Mouse (Mus musculus): ENCODE data around the gene Fgfr2. TPM values are rescaled to one million over a fixed set of nuclear protein-coding genes. Genes with fewer than 3 reads are reported as not detected.

The Fgfr2 gene
- total RNA-seq, 1 experiment from 2014 or later = not detected

GRCm38 (mm10) chr7:131960551-131960950 lies 1162.6 kb downstream of the Fgfr2 start:
- ATAC-seq (replicated peaks in 1 of 2; ENCODE audit: insufficient read depth in 1 of 2, low FRiP score in 2 of 2, low TSS enrichment in 1 of 2, low read depth in 1 of 2, poor library complexity in 2 of 2, severe bottlenecking in 2 of 2) = no peak

GRCm38 (mm10) chr7:131958705-131959104 lies 1164.4 kb downstream of the Fgfr2 start:
- no peak for ATAC-seq (replicated peaks in 1 of 2; ENCODE audit: insufficient read depth in 1 of 2, low FRiP score in 2 of 2, low TSS enrichment in 1 of 2, low read depth in 1 of 2, poor library complexity in 2 of 2, severe bottlenecking in 2 of 2)

GRCm38 (mm10) chr7:131953402-131953801 lies 1169.7 kb downstream of the Fgfr2 start:
- ATAC-seq (replicated peaks in 1 of 2; ENCODE audit: insufficient read depth in 1 of 2, low FRiP score in 2 of 2, low TSS enrichment in 1 of 2, low read depth in 1 of 2, poor library complexity in 2 of 2, severe bottlenecking in 2 of 2) = no peak

- ATAC-seq (replicated peaks in 1 of 2; ENCODE audit: insufficient read depth in 1 of 2, low FRiP score in 2 of 2, low TSS enrichment in 1 of 2, low read depth in 1 of 2, poor library complexity in 2 of 2, severe bottlenecking in 2 of 2) = no peak
Measured at GRCm38 (mm10) chr7:131951131-131951530, 1172.0 kb downstream of the Fgfr2 start.

GRCm38 (mm10) chr7:131937611-131938010 lies 1185.5 kb downstream of the Fgfr2 start:
- no peak for ATAC-seq (replicated peaks in 1 of 2; ENCODE audit: insufficient read depth in 1 of 2, low FRiP score in 2 of 2, low TSS enrichment in 1 of 2, low read depth in 1 of 2, poor library complexity in 2 of 2, severe bottlenecking in 2 of 2)

GRCm38 (mm10) chr7:131927288-131928050 lies 1195.7 kb downstream of the Fgfr2 start:
- ATAC-seq (replicated peaks in 1 of 2; ENCODE audit: insufficient read depth in 1 of 2, low FRiP score in 2 of 2, low TSS enrichment in 1 of 2, low read depth in 1 of 2, poor library complexity in 2 of 2, severe bottlenecking in 2 of 2) = no peak

GRCm38 (mm10) chr7:131917384-131917783 lies 1205.8 kb downstream of the Fgfr2 start:
- no peak for ATAC-seq (replicated peaks in 1 of 2; ENCODE audit: insufficient read depth in 1 of 2, low FRiP score in 2 of 2, low TSS enrichment in 1 of 2, low read depth in 1 of 2, poor library complexity in 2 of 2, severe bottlenecking in 2 of 2)

- no peak for ATAC-seq (replicated peaks in 1 of 2; ENCODE audit: insufficient read depth in 1 of 2, low FRiP score in 2 of 2, low TSS enrichment in 1 of 2, low read depth in 1 of 2, poor library complexity in 2 of 2, severe bottlenecking in 2 of 2)
Measured at GRCm38 (mm10) chr7:131909611-131910010, 1213.5 kb downstream of the Fgfr2 start.

- no peak for ATAC-seq (replicated peaks in 1 of 2; ENCODE audit: insufficient read depth in 1 of 2, low FRiP score in 2 of 2, low TSS enrichment in 1 of 2, low read depth in 1 of 2, poor library complexity in 2 of 2, severe bottlenecking in 2 of 2)
Measured at GRCm38 (mm10) chr7:131906499-131907190, 1216.5 kb downstream of the Fgfr2 start.

GRCm38 (mm10) chr7:131899356-131899755 lies 1223.8 kb downstream of the Fgfr2 start:
- ATAC-seq (replicated peaks in 1 of 2; ENCODE audit: insufficient read depth in 1 of 2, low FRiP score in 2 of 2, low TSS enrichment in 1 of 2, low read depth in 1 of 2, poor library complexity in 2 of 2, severe bottlenecking in 2 of 2) = peak; percentile 51 to 53; a peak in 2 of 4 replicates

GRCm38 (mm10) chr7:131897282-131897681 lies 1225.9 kb downstream of the Fgfr2 start:
- no peak for ATAC-seq (replicated peaks in 1 of 2; ENCODE audit: insufficient read depth in 1 of 2, low FRiP score in 2 of 2, low TSS enrichment in 1 of 2, low read depth in 1 of 2, poor library complexity in 2 of 2, severe bottlenecking in 2 of 2)

- ATAC-seq (replicated peaks in 1 of 2; ENCODE audit: insufficient read depth in 1 of 2, low FRiP score in 2 of 2, low TSS enrichment in 1 of 2, low read depth in 1 of 2, poor library complexity in 2 of 2, severe bottlenecking in 2 of 2) = no peak
Measured at GRCm38 (mm10) chr7:131882824-131883223, 1240.3 kb downstream of the Fgfr2 start.

- peak in 1 of 2 experiments; percentile 67; a peak in 2 of 4 replicates for ATAC-seq (replicated peaks in 1 of 2; ENCODE audit: insufficient read depth in 1 of 2, low FRiP score in 2 of 2, low TSS enrichment in 1 of 2, low read depth in 1 of 2, poor library complexity in 2 of 2, severe bottlenecking in 2 of 2)
Measured at GRCm38 (mm10) chr7:131881876-131882615, 1241.1 kb downstream of the Fgfr2 start.

- ATAC-seq (replicated peaks in 1 of 2; ENCODE audit: insufficient read depth in 1 of 2, low FRiP score in 2 of 2, low TSS enrichment in 1 of 2, low read depth in 1 of 2, poor library complexity in 2 of 2, severe bottlenecking in 2 of 2) = no peak
Measured at GRCm38 (mm10) chr7:131880150-131880549, 1243.0 kb downstream of the Fgfr2 start.

- ATAC-seq (replicated peaks in 1 of 2; ENCODE audit: insufficient read depth in 1 of 2, low FRiP score in 2 of 2, low TSS enrichment in 1 of 2, low read depth in 1 of 2, poor library complexity in 2 of 2, severe bottlenecking in 2 of 2) = no peak
Measured at GRCm38 (mm10) chr7:131878846-131879245, 1244.3 kb downstream of the Fgfr2 start.

- no peak for ATAC-seq (replicated peaks in 1 of 2; ENCODE audit: insufficient read depth in 1 of 2, low FRiP score in 2 of 2, low TSS enrichment in 1 of 2, low read depth in 1 of 2, poor library complexity in 2 of 2, severe bottlenecking in 2 of 2)
Measured at GRCm38 (mm10) chr7:131861157-131861556, 1262.0 kb downstream of the Fgfr2 start.

GRCm38 (mm10) chr7:131855641-131856040 lies 1267.5 kb downstream of the Fgfr2 start:
- no peak for ATAC-seq (replicated peaks in 1 of 2; ENCODE audit: insufficient read depth in 1 of 2, low FRiP score in 2 of 2, low TSS enrichment in 1 of 2, low read depth in 1 of 2, poor library complexity in 2 of 2, severe bottlenecking in 2 of 2)

GRCm38 (mm10) chr7:131850579-131850978 lies 1272.6 kb downstream of the Fgfr2 start:
- ATAC-seq (replicated peaks in 1 of 2; ENCODE audit: insufficient read depth in 1 of 2, low FRiP score in 2 of 2, low TSS enrichment in 1 of 2, low read depth in 1 of 2, poor library complexity in 2 of 2, severe bottlenecking in 2 of 2) = no peak

Data from hematopoietic stem cell, adult 5-6 weeks (primary cell).